Mouse (Mus musculus): ENCODE data around the gene Unc119.

The Unc119 gene

GRCm38 (mm10) chr11:78372610-78373009 lies 29.3 kb downstream of the Unc119 start:
- DNase-seq = no peak

DNA sequence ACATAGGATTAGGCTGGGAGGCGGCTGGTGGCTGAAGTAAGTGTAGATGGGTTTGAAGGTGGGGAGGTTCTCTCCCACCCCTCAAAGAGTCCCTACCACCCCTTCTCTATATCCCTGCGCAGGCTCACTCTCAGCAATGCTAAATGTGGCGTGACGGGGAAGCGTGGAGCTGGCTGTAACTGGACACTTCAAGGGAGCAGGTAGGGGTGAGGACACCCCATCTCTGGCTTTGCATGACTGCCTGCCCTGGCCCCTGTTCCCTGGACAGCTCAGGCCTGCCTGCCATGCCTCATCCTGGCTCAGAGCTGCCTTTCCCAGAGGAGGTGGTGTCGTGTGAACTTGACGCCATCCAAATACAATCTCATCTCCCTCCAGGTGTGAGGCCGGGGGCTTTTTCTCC lies 30.9 kb downstream of the Unc119 start:
- DNase-seq = no peak

DNA sequence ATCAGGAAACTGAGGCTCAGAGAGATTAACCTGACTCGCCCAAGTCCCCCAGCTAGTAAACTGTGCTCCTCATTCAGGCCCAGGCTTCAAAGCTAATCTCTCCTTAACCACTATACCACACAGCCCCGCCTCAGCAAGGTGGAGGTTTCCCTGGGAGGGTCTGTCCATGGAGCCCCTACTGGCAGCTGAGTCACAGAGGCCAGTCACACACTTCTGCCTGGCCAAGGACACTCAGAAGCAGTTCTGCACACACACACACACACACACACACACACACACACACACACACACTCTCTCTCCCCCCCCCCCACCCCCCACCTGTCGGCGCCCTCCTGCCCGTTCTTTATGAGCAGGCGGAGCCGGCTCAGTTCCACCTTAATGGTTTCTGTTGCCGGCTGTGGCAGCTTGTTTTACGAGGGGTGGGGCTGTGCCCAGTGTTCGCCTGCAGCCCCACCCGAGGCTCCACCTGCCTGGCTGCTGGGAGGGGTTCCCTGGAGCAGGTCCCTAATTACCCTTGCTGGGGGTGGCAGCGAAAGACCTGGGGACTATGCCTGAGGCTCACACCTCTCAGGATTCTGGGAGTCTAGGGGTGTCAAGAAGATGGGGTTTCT lies 34.4 kb downstream of the Unc119 start:
- no peak for DNase-seq

- no peak for DNase-seq
Observed at GRCm38 (mm10) chr11:78380351-78380750, 37.1 kb downstream of the Unc119 start.

DNA sequence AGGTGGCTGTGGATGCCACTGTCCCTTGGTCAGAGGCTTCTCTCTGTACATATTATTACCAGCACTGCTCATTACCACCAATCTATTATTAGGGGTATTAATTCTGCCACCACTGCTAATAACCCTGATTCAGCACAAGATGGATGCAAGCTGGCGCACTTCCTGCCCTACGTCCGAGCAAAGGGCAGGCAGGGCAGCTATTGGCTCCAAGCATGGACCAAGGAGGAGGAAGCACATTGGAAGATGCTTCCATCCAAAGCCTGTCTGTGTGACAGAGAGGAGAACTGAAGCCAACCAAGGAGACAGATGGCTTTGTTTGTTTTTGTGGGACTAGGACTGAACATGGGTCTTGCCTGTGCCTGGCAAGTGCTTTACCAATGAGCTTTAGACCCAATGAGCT lies 37.7 kb downstream of the Unc119 start:
- DNase-seq = no peak

DNA sequence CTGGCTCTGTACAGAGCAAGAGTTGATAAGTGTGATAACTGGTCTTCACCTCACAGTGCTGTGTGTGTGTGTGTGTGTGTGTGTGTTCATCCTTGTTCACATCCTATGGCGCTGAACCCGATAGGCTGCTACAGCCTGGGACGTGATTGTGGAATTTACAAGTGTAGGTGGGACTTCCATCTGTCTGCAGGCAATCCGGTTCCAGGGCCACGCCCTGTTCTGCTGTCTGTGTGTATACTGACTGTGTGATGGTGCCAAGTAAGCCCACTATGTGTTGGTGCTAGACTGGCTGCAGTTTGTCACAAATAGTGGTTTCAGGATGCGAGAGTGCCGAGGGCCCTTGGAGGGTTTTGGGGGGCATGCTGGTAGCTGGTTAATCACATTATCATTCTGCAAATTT lies 39.0 kb downstream of the Unc119 start:
- DNase-seq = no peak

- no peak for DNase-seq
Observed at GRCm38 (mm10) chr11:78382701-78383100, 39.4 kb downstream of the Unc119 start.

GRCm38 (mm10) chr11:78385776-78386175 lies 42.5 kb downstream of the Unc119 start:
- no peak for DNase-seq

DNA sequence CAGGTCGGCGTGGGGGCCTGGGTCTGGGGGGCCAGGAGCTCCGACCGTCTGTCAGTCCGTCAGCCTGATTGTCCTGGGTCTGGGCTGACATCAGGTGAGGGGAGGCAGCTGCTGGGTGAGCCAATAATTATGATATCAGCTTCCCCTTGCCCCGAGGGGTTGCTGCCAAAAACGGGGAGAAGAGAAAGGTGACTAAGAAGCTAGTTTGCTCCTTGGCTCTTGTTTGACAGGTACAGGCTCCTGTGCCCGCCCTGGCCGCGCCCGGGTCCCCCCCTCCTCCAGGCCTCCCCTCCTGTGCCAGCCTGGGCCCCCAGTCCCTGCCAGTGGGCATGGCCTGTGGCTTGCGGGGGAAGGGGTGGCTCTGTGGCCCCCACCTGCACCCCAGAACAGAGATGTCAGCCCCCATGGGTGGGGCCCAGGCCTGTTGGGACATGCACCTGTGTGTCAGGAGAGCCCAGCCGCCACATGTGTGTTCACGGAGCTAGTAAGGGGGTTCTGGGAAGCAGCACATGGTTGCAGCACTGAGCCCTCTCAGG lies 43.3 kb downstream of the Unc119 start, which contains the start of gene Foxn1:
Foxn1 (minus strand) TSS at position 51 of the 536 bp plus-strand sequence.
- DNase-seq = no peak

DNA sequence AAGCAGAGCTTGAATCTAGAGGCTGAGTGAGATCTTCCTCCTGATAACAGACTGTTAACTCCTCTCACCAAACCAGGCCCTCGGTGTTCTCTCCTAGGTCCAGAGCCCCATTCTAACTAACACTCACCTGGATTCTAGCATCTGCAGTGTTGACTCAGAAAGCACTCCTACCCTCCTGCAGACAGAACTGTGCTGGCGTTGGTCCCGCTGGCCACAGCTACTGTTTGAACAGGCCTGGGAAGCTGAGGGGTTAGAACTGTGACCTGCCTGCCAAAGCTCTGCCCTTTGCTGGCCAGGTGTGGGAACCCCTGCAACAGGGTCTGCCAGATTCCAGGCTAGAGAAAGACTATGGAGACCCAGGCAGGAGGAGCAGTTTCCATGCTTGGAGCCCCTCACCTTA lies 49.4 kb downstream of the Unc119 start:
- DNase-seq = no peak

- no peak for DNase-seq
Observed at GRCm38 (mm10) chr11:78396950-78397349, 53.7 kb downstream of the Unc119 start.

- DNase-seq = peak; percentile 49
Observed at GRCm38 (mm10) chr11:78397397-78397796, 54.1 kb downstream of the Unc119 start.

GRCm38 (mm10) chr11:78398212-78398611 lies 54.9 kb downstream of the Unc119 start:
- no peak for DNase-seq
